Mouse (Mus musculus) testis, adult 2 months (tissue): ENCODE measurements at regions not wholly inside any gene's neighbourhood (a gene's known extent, or its start where the extent isn't known, plus 50 kb on each side); places are given as distances from the start of the nearest gene placed in this dataset.

Experiments used
- H3K27ac ChIP-seq: fragments of 200-500 bp; 2 replicates; pipeline ENCODE4 v1.5.1; 2012; ENCODE audit warnings: low read depth, low read length; ENCODE audit not compliant: control insufficient read depth, insufficient read depth
- H3K27me3 ChIP-seq: fragments of 200-500 bp; 2 replicates; pipeline ENCODE4 v1.6.1; 2012; ENCODE audit warnings: mild to moderate bottlenecking, low read length, moderate library complexity; ENCODE audit not compliant: control insufficient read depth, insufficient read depth
- H3K36me3 ChIP-seq: fragments of 200-500 bp; 2 replicates; pipeline ENCODE4 v1.6.1; 2012; ENCODE audit warnings: mild to moderate bottlenecking, low read length; ENCODE audit not compliant: control insufficient read depth, insufficient read depth
- H3K4me1 ChIP-seq: fragments of 200-500 bp; 2 replicates; pipeline ENCODE4 v1.6.1; 2012; ENCODE audit warnings: low read length; ENCODE audit not compliant: control insufficient read depth, insufficient read depth
- H3K4me3 ChIP-seq: fragments of 200-500 bp; 2 replicates; pipeline ENCODE4 v1.5.1; 2012; ENCODE audit warnings: low read depth, mild to moderate bottlenecking, low read length, moderate library complexity, mixed read lengths; ENCODE audit not compliant: control insufficient read depth
- CTCF ChIP-seq: fragments of 200-500 bp; IDR thresholded peaks from 2 replicates; pipeline ENCODE4 v1.5.1; 2012; ENCODE audit warnings: low read depth, mild to moderate bottlenecking, inconsistent platforms, low read length, moderate library complexity; ENCODE audit not compliant: control insufficient read depth, insufficient read depth, insufficient replicate concordance
- POLR2A ChIP-seq: fragments of 200-500 bp; IDR thresholded peaks from 2 replicates; pipeline ENCODE4 v1.6.1; 2012; ENCODE audit warnings: low read depth, mild to moderate bottlenecking, inconsistent platforms, low read length, moderate library complexity; ENCODE audit not compliant: control insufficient read depth

DNA sequence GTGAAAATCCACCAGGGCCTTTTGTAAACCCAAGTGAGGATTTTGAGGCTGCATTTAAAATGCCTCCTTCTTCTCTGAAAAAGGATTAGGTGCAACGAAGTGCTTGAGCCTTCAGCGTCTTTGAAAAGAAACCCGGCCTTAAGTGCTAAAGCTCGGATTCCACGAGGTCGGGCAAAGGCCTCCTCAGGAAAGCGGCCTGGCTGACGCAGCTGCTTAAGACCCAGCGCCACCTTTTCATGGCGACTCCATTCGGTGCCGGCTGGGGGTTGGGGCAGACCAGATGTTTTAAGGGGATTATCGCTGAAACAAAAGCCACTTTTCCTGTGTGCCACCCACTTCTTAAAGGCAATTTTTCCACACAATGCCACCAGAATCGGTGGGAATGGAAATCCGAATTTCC, 61.6 kb upstream of the 4932438H23Rik start:
- Histone ChIP-seq H3K27me3 (no peaks in the 10 kb centered on the region), H3K27ac (no peak overlapping the region)

DNA sequence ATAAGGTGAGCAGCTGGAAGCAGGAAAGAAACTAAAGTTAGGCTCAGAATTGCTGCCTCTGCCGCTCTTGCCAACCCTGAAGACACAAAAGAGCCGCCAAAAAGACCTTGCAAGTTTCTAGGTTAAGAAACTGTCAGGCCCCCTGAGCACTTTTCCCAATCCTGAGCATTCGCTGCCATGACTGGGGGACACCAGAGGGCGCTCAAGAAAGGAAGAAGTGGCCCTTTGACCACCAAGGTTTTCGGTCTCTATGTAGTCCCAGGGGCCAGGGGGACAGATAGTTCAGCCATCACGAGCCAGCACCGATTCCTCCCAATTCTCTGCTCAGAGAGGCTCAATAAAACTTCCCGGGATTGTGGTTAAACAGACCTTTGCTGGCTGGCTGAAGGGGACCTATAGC, 64.6 kb upstream of the Olig2 start:
- H3K36me3 ChIP-seq: no peaks in the 10 kb centered on the region
- peaks cover 10% of the 10 kb centered on the region for H3K4me1 ChIP-seq
- TF ChIP-seq CTCF: peak; percentile 10; the same call in 1 of the 2 replicates
- no peak for TF ChIP-seq POLR2A
- no peak overlapping the region for H3K4me3 ChIP-seq
- H3K27ac ChIP-seq: no peak overlapping the region
- H3K27me3 ChIP-seq: no peaks in the 10 kb centered on the region

More for the DNA sequence above, 61.6 kb upstream of the 4932438H23Rik start:
- Histone ChIP-seq H3K4me3 (no peak overlapping the region), H3K4me1 (peaks cover 5% of the 10 kb centered on the region), H3K36me3 (no peaks in the 10 kb centered on the region)
- TF ChIP-seq CTCF: no peak
- no peak for TF ChIP-seq POLR2A

DNA sequence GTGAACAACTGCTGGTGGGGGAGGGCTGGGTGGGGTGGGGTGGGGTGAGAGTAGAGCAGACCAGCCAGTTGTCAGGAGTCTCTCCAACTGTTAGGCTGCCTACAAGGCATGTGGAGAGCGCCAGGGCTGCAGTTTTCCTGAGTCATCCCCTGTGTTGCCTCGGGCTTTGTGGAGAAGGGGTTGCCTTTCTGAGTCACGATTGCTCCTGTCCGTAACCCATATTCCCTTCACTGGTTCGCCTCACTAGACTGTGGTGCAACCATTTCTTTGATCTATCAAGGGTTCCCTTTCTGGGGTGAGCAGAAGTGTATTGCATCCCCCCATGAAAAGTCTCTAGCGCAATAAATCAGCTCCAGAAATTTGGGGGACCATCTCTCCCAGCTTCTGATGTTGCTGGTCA, 63.6 kb upstream of the Olig2 start:
- Histone ChIP-seq H3K4me3 (no peak overlapping the region), H3K27ac (no peak overlapping the region), H3K27me3 (no peaks in the 10 kb centered on the region), H3K36me3 (no peaks in the 10 kb centered on the region), H3K4me1 (peaks cover 5% of the 10 kb centered on the region)
- no peak for TF ChIP-seq CTCF
- no peak for TF ChIP-seq POLR2A

DNA sequence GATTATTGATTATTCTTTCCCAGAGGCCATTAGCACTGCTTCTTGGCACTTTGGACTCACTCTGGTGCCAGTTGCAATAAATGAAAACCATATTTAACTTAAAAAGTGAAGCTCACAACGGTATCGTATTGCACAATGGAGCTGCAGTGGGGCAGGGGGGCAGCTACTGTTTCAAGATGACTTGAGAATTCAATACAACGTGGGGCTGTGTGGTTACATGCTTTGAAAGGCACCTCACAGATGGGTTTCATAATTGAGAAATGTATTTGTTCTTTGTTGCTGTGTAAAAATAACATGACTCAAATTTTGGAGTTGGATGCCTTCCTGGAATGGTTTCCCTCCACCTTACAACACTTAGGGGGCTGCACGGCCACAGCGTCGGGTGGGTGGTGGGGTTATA, 62.9 kb upstream of the Olig2 start:
- no peak overlapping the region for H3K4me3 ChIP-seq
- H3K36me3 ChIP-seq: no peaks in the 10 kb centered on the region
- no peaks in the 10 kb centered on the region for H3K27me3 ChIP-seq
- H3K4me1 ChIP-seq: peaks cover 4% of the 10 kb centered on the region
- no peak overlapping the region for H3K27ac ChIP-seq
- no peak for TF ChIP-seq CTCF
- TF ChIP-seq POLR2A: no peak

DNA sequence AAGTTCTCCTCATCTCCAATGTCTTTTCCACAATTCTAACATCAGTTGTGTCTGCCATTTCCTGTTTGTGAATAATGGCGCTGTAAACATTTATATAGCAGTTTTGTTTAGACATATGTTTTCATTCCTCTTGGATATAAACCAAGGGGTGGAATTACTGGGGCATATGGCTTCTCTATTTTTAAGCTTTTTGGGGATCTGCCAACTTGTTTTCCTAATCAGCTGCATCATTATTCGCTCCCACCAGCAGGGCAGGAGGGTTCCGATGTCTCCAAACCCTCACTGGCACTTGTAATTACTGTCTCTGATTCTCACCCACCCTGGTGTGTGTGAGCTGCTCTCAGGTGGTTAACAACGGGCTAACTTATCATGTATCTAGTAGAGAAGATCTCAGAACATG, 59.4 kb upstream of the Olig2 start:
- TF ChIP-seq POLR2A (no peak), CTCF (no peak)
- no peaks in the 10 kb centered on the region for H3K36me3 ChIP-seq

DNA sequence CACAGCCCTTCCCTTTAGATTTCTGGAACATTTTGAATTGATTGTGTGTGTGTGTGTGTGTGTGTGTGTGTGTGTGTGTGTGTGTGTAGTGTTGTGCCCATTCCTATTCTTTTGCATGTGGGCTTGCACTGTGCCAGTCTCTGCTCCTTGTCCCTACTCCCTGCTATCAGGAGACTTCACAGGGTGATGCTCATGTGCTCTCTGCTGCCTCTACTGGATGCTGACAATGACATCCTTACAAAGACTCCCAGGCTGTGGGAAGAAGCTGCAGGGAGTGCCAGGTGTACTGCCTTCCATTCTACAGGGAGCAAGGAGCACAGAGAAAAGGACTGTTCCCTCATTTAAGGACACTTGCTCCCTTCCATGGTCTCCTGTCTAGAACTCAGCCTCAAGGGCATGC, 58.4 kb upstream of the Olig2 start:
- TF ChIP-seq CTCF: peak; percentile 30; the same call in 1 of the 2 replicates
- no peak for TF ChIP-seq POLR2A
- no peaks in the 10 kb centered on the region for H3K27me3 ChIP-seq
- no peaks in the 10 kb centered on the region for H3K36me3 ChIP-seq
- peaks cover 16% of the 10 kb centered on the region for H3K4me1 ChIP-seq
- H3K4me3 ChIP-seq: no peak overlapping the region
- H3K27ac ChIP-seq: no peak overlapping the region

More for the DNA sequence above, 59.4 kb upstream of the Olig2 start:
- Histone ChIP-seq H3K4me1 (peaks cover 14% of the 10 kb centered on the region), H3K27ac (no peak overlapping the region), H3K4me3 (no peak overlapping the region), H3K27me3 (no peaks in the 10 kb centered on the region)

DNA sequence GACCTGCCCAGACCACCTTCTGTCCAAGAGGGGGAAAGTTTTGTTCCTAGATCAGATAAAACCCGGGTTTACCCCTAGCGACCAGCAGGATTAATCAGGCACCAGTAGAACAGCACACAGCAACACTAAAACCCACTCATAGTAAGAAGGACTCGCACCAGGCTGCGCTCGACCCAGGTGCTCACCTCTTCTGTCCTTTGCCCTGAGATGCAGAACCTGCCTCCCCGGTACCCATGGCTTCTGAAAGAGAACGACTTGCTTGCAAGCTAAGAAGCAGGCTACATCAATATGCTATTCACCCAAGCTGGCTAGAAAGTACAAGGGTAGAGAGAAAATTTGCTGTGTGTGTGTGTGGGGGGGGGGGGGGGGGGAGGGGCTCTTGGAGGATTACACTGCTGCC, 56.9 kb upstream of the Olig2 start:
- Histone ChIP-seq H3K4me3 (no peak overlapping the region), H3K4me1 (peaks cover 16% of the 10 kb centered on the region), H3K36me3 (no peaks in the 10 kb centered on the region), H3K27me3 (no peaks in the 10 kb centered on the region), H3K27ac (no peak overlapping the region)
- TF ChIP-seq POLR2A (no peak), CTCF (no peak)

DNA sequence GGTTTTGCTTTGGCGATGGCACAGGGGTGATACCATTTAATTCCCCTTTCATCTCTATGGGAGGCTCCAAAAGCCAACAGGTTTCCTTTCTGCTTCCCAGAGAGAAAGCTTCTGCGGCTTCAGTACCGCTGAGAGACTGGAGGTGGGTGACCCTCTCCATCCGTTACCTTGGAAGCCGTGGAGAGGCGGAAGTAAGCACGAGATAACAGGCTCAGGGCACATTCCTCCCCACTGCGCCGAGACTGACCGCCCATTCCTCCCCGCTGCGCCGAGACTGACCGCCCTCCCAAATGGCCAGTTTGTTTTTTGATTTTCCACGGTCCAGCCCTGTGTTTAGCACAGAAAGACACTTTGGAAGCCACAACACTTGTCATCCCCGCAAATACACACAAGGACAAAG, 55.4 kb upstream of the Olig2 start:
- Histone ChIP-seq H3K27ac (no peak overlapping the region), H3K4me1 (peaks cover 12% of the 10 kb centered on the region), H3K4me3 (peak overlapping the region; percentile 84), H3K36me3 (no peaks in the 10 kb centered on the region), H3K27me3 (no peaks in the 10 kb centered on the region)
- TF ChIP-seq CTCF (no peak), POLR2A (peak; percentile 54; the same call in 1 of the 2 replicates)
